Mouse (Mus musculus) spleen, adult 2 months (tissue): ENCODE results near the gene Rybp.

ENCODE experiments used
- CTCF ChIP-seq: fragments of 200-500 bp; IDR thresholded peaks from 2 replicates; pipeline ENCODE4 v1.5.1; 2011; ENCODE audit warnings: mild to moderate bottlenecking, inconsistent platforms; ENCODE audit not compliant: insufficient read depth, insufficient read length, insufficient replicate concordance; ENCODE audit errors: extremely low read depth
- POLR2A ChIP-seq: fragments of 200-500 bp; IDR thresholded peaks from 2 replicates; pipeline ENCODE4 v1.6.1; 2011; ENCODE audit warnings: low read depth, low read length, inconsistent platforms

DNA sequence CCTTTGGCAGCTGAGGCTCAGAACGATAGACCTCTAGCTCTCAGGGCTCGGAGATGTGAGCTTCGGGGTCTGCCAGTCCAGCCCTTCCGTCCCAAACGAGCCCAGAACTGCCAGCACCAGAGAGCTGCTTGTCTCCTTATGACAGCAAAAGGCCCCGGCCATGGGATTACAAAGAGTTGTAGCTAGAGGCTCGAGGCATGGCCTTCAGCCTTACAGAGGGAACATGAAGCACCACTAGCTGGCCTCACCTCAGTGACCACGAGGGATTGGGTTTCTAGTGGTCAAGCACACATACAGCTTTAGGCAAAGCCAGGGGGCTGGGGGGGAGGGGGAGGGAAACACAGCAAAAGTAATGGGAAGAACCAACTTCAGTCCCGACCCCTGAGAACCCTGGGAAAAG is 43.8 kb upstream of the Rybp start:
- no peak for TF ChIP-seq POLR2A
- TF ChIP-seq CTCF, result no peak
